Mouse (Mus musculus): ENCODE results near the gene Ppp2r5a. TPM values are rescaled to one million over a fixed set of nuclear protein-coding genes. Genes with fewer than 3 reads are reported as not detected.

The Ppp2r5a gene
- polyA plus RNA-seq, 1 experiment from 2014 or later = 14.4 TPM

DNA sequence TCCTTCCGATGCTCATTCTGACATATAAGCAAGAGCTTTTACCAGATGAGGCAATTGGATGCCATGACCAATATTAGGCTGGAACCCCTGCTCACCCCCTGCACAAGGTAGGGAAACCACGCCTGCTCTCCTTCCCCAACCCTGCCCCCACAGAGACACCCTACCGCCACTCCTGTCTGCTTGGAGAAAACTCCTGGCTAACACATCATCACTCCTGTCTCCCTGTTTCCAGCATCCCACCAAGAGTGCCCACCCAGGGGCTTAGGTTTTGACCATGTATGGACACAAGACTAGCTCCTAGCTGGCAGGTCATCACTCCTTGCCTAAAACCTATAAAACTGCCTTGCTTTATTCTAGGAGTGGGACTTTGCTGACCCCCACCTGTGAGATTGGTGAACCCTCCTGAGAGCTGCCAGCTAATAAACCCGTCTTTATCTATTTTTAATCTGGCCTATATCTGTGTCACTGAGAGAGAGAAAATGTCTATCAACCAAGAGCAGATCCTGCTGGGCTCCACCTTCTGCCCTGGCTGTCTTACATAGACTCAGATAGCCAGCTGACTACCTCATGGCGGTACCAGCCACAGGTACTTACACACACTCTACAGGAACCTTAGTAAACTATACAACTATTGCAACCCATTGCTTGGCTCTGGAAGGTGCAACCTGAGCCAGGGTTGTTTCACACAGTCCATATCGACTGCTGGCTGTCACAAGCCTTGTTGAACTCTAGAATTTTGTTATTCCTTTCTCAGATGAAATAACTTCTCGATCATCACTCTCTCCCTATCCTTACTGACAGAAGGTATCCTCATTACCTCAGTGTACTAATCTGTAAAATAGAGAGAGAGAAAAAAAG lies 78.1 kb downstream of the Ppp2r5a start:
- Histone ChIP-seq H3K9me3 (no peaks in the 10 kb centered on the region), H3K9ac (peak overlapping the region; percentile 86; the same call in 1 of the 2 replicates), H3K36me3 (no peaks in the 10 kb centered on the region), H3K27me3 (no peaks in the 10 kb centered on the region), H3K4me1 (peaks cover 24% of the 10 kb centered on the region), H3K4me3 (peak overlapping the region; percentile 81), H3K4me2 (peak overlapping the region; percentile 94), H3K27ac (no peak overlapping the region)
- WGBS = 85% methylated on average over 7 of the region's 7 CpGs
- peak; percentile 5; the same call in 1 of the 2 replicates for ATAC-seq (ENCODE audit: insufficient number of reproducible peaks, insufficient read depth, low FRiP score, low TSS enrichment, low read depth)

DNA sequence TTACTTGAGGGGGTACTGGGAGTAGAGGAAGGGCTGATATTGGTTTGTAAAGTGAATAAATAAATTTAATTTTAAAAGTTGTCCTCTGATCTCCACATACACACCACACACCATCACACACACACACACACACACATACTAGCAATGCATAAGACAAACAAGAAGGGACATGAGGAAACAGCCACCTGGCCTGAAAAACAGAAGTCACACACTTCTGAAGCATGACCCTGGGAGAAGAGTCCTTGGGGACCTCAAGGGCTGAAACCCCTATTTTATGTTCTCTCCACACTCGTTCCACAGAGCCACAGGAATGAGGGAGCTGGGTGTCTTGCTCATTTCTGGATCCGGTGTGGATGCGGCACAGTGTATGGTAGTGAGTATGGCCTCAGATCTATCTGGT lies 79.7 kb downstream of the Ppp2r5a start:
- Histone ChIP-seq H3K9ac (no peak overlapping the region), H3K36me3 (no peaks in the 10 kb centered on the region), H3K4me3 (no peak overlapping the region), H3K4me1 (peaks cover 23% of the 10 kb centered on the region), H3K4me2 (no peak overlapping the region), H3K27me3 (no peaks in the 10 kb centered on the region), H3K27ac (no peak overlapping the region), H3K9me3 (no peaks in the 10 kb centered on the region)
- WGBS = 84% methylated on average over 3 of the region's 3 CpGs
- no peak for ATAC-seq (ENCODE audit: insufficient number of reproducible peaks, insufficient read depth, low FRiP score, low TSS enrichment, low read depth)

DNA sequence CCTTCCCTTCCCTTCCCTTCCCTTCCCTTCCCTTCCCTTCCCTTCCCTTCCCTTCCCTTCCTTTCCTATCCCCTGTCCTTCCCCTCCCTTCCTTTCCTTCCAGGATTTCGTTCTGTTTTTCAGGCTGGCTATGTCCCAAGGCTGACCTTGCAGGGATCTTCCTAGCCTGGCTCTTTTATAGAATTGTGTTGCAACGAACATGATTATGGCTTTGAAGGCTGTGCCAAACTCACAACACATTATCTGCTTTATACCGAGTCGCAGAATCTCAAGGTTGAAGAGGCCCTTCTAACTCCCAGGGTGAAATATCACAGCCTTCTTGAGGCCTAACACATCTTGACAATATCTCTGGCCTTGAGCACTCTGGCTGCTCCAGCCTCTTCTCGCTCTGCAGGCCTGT lies 84.4 kb downstream of the Ppp2r5a start:
- Histone ChIP-seq H3K36me3 (no peaks in the 10 kb centered on the region), H3K4me1 (peaks cover 10% of the 10 kb centered on the region), H3K4me3 (no peak overlapping the region), H3K9me3 (no peaks in the 10 kb centered on the region), H3K9ac (no peak overlapping the region), H3K27me3 (no peaks in the 10 kb centered on the region), H3K4me2 (no peak overlapping the region), H3K27ac (peak overlapping the region; percentile 39; the same call in 1 of the 2 replicates)
- 73% methylated on average over 5 of the region's 5 CpGs for WGBS
- no peak for ATAC-seq (ENCODE audit: insufficient number of reproducible peaks, insufficient read depth, low FRiP score, low TSS enrichment, low read depth)

DNA sequence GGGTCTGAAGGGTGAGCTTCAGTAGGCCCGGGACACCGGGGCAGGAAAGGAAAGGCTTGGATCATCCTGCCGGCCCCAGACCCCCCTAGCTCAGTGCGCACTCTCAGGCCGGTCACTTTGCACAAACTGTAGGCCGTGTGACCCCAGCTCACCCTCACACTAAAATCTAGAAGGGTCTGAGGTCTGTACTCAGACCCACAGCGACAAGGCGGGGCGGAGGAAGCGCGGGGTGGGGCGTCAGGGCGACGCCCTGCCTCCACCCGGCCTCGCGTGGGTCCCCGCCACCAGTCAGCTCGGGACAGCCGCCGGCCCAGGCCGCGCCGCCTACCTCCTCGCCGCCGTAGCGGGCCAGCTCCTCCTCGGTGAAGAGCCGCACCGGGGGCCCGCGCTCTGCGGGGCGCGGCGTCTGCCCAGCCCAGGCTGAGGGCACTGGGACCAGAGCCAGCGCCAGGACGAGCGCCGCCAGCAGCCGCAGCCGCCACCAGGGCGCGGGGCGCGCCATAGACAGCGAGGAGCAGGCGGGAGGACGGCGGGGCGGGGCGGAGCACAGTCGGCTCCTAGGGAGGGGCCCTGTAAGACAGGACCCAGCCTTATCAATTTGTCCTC lies 85.4 kb downstream of the Ppp2r5a start, which contains the start of gene Nenf:
Gene Nenf, minus strand, starts transcription at position 604 of the 606 bp plus-strand sequence.
- under 1% methylated on average over 54 of the region's 54 CpGs for WGBS

DNA sequence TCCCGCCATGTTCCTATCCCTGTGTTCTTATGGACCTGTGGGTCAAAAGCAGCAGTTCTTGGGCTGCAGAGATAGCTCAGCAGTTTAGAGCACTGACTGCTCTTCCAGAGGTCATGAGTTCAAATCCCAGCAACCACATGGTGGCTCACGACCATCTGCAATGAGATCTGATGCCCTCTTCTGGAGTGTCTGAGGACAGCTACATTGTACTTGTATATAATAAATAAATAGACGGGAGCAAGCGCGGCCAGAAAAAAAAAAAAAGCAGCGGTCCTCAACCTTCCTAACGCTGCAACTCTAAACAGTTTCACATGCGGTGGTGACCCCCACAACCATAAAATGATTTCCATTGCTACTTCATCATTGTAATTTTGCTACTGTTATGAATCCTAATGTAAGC lies 86.3 kb downstream of the Ppp2r5a start:
- H3K9me3 ChIP-seq = no peaks in the 10 kb centered on the region
- no peaks in the 10 kb centered on the region for H3K36me3 ChIP-seq
- ATAC-seq (ENCODE audit: insufficient number of reproducible peaks, insufficient read depth, low FRiP score, low TSS enrichment, low read depth) = no peak
- no peaks in the 10 kb centered on the region for H3K27me3 ChIP-seq
- WGBS = 81% methylated on average over 8 of the region's 8 CpGs
- H3K27ac ChIP-seq = no peak overlapping the region
- peak overlapping the region; percentile 69; the same call in 1 of the 2 replicates for H3K4me3 ChIP-seq
- peak overlapping the region; percentile 75 for H3K4me2 ChIP-seq
- H3K9ac ChIP-seq = no peak overlapping the region
- peaks cover 15% of the 10 kb centered on the region for H3K4me1 ChIP-seq

More for the DNA sequence above, 85.4 kb downstream of the Ppp2r5a start, which contains the start of gene Nenf:
- Histone ChIP-seq H3K4me3 (peak within 1 kb of the TSS; percentile 69), H3K9ac (peak within 1 kb of the TSS; percentile 92), H3K4me2 (peak within 1 kb of the TSS; percentile 75), H3K9me3 (no peaks in the 10 kb centered on the region), H3K27ac (peak within 1 kb of the TSS; percentile 85), H3K36me3 (no peaks in the 10 kb centered on the region), H3K4me1 (peaks cover 14% of the 10 kb centered on the region), H3K27me3 (no peaks in the 10 kb centered on the region)
- ATAC-seq (ENCODE audit: insufficient number of reproducible peaks, insufficient read depth, low FRiP score, low TSS enrichment, low read depth) = peak; percentile 86

DNA sequence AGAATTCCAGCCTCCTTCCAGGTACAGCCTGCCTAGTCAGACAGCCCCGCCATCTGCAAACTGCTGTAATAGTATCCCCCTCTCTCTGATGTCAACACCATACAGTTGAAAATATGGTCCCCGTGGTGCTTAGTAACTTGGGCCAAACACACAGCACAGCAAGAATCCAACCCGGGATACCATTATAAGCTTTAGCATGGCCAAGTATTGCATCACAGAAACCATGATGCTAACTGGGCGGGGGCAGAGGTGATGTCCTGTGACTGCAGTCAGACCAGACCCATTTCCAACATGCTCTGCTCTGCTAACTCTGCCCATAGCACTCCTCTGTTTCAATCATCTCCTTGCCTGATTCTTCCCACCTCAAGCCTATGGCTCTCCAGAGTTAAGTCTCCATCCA lies 89.1 kb downstream of the Ppp2r5a start:
- no peak overlapping the region for H3K27ac ChIP-seq
- ATAC-seq (ENCODE audit: insufficient number of reproducible peaks, insufficient read depth, low FRiP score, low TSS enrichment, low read depth) = no peak
- H3K27me3 ChIP-seq = no peaks in the 10 kb centered on the region
- H3K4me2 ChIP-seq = no peak overlapping the region
- H3K4me1 ChIP-seq = peaks cover 15% of the 10 kb centered on the region
- H3K36me3 ChIP-seq = peaks cover 4% of the 10 kb centered on the region
- H3K4me3 ChIP-seq = no peak overlapping the region
- no peaks in the 10 kb centered on the region for H3K9me3 ChIP-seq
- H3K9ac ChIP-seq = no peak overlapping the region
- 59% methylated on average over 4 of the region's 4 CpGs for WGBS

DNA sequence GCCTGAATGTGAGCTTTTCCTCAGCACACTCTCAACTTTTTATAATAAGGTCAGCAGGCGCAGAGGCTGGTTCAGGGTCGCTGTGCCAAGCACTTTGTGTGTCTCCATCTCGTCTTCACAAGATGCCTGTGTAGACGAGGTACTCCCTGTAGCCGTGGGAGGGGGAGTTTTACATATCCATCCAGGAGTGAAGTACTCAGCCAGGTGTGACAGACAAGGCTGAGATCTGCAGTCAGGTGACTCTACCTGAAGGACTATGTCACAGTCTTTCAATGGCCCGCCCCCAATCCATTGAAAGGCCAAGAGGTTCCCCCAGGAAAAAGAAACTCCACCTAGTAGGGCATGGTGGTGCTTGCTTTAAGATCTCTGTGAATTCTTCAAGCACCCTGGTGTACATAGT lies 89.9 kb downstream of the Ppp2r5a start:
- no peak for ATAC-seq (ENCODE audit: insufficient number of reproducible peaks, insufficient read depth, low FRiP score, low TSS enrichment, low read depth)
- Histone ChIP-seq H3K36me3 (peaks cover 7% of the 10 kb centered on the region), H3K4me2 (peak overlapping the region; percentile 64), H3K9ac (0 out of 2 replicates have a peak overlapping the region, but pooled peaks have one; percentile 78), H3K9me3 (no peaks in the 10 kb centered on the region), H3K4me1 (peaks cover 15% of the 10 kb centered on the region), H3K27me3 (no peaks in the 10 kb centered on the region), H3K4me3 (peak overlapping the region; percentile 61), H3K27ac (no peak overlapping the region)
- WGBS = 72% methylated on average over 6 of the region's 6 CpGs

DNA sequence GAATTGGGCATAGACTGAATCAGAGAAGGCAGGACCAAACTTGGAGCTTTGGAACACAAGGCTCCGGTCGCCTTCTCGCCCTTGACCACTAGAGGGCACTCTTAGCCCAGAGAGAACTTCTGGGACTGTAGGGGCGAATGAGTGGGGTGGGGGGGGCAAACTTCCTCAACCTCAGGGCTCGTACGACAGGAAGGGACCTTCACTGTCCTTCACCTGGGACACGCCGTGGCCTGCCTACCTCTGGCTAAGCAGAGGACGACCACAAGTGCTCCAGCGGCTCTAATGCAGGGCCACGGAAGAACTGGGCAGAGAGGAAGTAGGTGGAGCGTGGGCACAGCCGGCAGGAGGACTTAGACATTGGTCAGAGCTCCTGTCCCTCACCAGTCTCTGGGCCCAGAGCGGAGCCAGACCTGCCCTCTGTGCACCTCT lies 90.5 kb downstream of the Ppp2r5a start:
- H3K4me3 ChIP-seq = peak overlapping the region; percentile 61
- H3K27ac ChIP-seq = peak overlapping the region; percentile 48; the same call in 1 of the 2 replicates
- H3K27me3 ChIP-seq = no peaks in the 10 kb centered on the region
- peak overlapping the region; percentile 64 for H3K4me2 ChIP-seq
- H3K9ac ChIP-seq = peak overlapping the region; percentile 78
- peaks cover 15% of the 10 kb centered on the region for H3K4me1 ChIP-seq
- peaks cover 13% of the 10 kb centered on the region for H3K36me3 ChIP-seq
- WGBS = 1% methylated on average over 14 of the region's 14 CpGs
- H3K9me3 ChIP-seq = no peaks in the 10 kb centered on the region
- ATAC-seq (ENCODE audit: insufficient number of reproducible peaks, insufficient read depth, low FRiP score, low TSS enrichment, low read depth) = peak; percentile 82

DNA sequence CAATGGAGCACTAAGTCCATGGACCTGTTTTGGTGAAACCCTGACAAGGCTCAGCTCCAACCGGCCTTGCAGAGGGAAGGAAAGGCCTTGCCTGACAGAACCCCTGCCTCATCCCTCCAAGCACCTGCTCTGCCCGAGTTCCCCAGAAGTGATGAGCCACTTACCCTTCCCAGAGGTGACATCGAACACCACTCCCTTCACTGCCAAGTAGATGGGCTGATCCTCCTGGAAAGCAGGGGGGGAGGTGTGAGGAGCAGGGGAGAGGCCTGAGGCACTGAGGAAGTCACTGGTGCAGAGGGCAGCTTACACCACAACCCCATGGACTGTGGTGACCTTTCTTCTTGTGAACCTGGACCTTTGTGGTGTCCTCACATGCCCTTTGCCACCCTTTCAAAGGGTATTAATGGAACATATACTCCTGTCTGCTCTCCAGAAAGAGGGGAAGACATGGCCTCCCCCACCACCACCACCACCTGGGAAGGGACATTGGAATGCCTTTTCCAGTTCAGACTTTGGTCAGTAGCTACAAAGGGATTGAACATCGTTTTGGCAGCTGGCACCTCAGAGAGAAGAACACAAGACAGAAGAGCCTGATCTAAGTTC lies 91.7 kb downstream of the Ppp2r5a start:
- Histone ChIP-seq H3K9me3 (no peaks in the 10 kb centered on the region), H3K36me3 (peaks cover 23% of the 10 kb centered on the region), H3K4me3 (no peak overlapping the region), H3K9ac (no peak overlapping the region), H3K4me1 (peaks cover 5% of the 10 kb centered on the region; the same call in 1 of the 2 replicates), H3K27ac (no peak overlapping the region), H3K4me2 (no peak overlapping the region), H3K27me3 (no peaks in the 10 kb centered on the region)
- no peak for ATAC-seq (ENCODE audit: insufficient number of reproducible peaks, insufficient read depth, low FRiP score, low TSS enrichment, low read depth)
- 67% methylated on average over 4 of the region's 4 CpGs for WGBS

DNA sequence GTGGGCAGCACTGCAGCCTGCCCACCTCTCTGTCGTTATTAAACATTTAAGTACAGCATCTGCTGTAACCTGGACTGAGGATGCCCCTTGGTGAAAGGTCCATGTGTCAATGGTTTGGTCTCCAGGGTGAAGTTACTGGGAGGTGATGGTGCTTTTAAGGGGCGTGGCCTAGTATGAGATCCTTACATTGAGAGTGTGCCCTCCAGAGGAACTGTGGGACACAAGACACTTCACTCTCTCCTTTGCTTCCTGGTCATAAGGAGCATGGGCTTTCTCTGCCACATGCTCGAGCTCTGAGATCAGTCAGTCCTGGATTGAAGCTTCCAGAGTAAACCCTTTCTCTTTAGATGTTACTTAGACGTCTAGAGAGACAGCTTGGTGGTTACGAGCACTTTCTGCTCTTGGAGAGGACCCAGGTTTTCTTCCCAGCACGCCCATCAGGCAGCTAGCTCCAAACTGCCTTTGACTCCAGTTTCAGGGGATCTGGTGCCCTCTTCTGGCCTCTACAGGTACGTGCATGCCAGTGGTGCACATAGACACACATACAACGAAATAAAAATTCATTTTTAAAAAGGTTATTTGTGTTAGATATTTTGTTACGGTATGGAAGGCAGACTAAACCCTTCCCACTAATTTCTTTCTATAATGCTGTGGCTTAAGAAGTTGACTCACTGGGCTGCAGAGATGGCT lies 95.2 kb downstream of the Ppp2r5a start:
- H3K27me3 ChIP-seq = no peaks in the 10 kb centered on the region
- no peak for ATAC-seq (ENCODE audit: insufficient number of reproducible peaks, insufficient read depth, low FRiP score, low TSS enrichment, low read depth)
- no peak overlapping the region for H3K4me2 ChIP-seq
- H3K9me3 ChIP-seq = no peaks in the 10 kb centered on the region
- H3K4me1 ChIP-seq = peaks cover 3% of the 10 kb centered on the region; the same call in 1 of the 2 replicates
- H3K27ac ChIP-seq = no peak overlapping the region
- no peak overlapping the region for H3K4me3 ChIP-seq
- WGBS = 79% methylated on average over 9 of the region's 9 CpGs
- no peak overlapping the region for H3K9ac ChIP-seq
- peaks cover 27% of the 10 kb centered on the region for H3K36me3 ChIP-seq

DNA sequence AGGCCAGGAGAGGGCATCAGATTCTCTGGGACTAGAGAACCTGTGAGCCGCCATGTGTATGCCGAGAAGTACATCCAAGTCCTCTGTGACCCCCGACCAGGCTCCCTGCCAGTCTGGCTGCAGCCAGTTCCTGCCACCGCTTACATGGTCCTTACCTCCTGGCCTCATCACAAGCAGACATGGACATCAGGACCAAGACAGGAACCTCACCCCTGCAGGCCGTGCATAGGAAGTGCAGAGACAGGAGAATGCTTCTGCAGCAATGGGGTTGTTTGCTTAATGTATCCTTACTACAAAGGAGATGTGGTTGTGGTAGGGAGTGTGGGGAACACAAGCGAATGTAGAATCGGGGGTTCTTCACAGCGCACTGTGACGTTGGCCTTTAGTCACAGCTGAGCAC lies 96.8 kb downstream of the Ppp2r5a start:
- H3K4me2 ChIP-seq = no peak overlapping the region
- no peaks in the 10 kb centered on the region for H3K4me1 ChIP-seq
- 87% methylated on average over 9 of the region's 9 CpGs for WGBS
- no peaks in the 10 kb centered on the region for H3K27me3 ChIP-seq
- no peak overlapping the region for H3K4me3 ChIP-seq
- no peaks in the 10 kb centered on the region for H3K9me3 ChIP-seq
- H3K27ac ChIP-seq = no peak overlapping the region
- H3K36me3 ChIP-seq = peaks cover 27% of the 10 kb centered on the region
- ATAC-seq (ENCODE audit: insufficient number of reproducible peaks, insufficient read depth, low FRiP score, low TSS enrichment, low read depth) = no peak
- no peak overlapping the region for H3K9ac ChIP-seq

Measured in embryonic facial prominence, embryonic 13.5 days (tissue).